Mouse (Mus musculus) forebrain, embryonic 12.5 days (tissue): Measurements from ENCODE around the gene Olfr1418. TPM values are rescaled to one million over a fixed set of nuclear protein-coding genes. Genes with fewer than 3 reads are reported as not detected.

ENCODE experiments used
- ATAC-seq: fragments of 200-750 bp; cut with Nextera tagmentation; 2 replicates; pipeline ENCODE4 v1.8.0; 2017; ENCODE audit warnings: moderate TSS enrichment; ENCODE audit not compliant: low FRiP score
- H3K27ac ChIP-seq: fragments of 300-500 bp; sonication (generic); 2 replicates; pipeline ENCODE4 v1.5.1; 2016; ENCODE audit warnings: mild to moderate bottlenecking
- H3K27me3 ChIP-seq: fragments of 300-500 bp; sonication (generic); 2 replicates; pipeline ENCODE4 v1.6.1; 2016; ENCODE audit warnings: mild to moderate bottlenecking
- H3K36me3 ChIP-seq: fragments of 300-500 bp; sonication (generic); replicated peaks from 2 replicates; pipeline ENCODE4 v1.6.1; 2016; ENCODE audit warnings: mild to moderate bottlenecking
- H3K4me1 ChIP-seq: fragments of 300-500 bp; sonication (generic); 2 replicates; pipeline ENCODE4 v1.6.1; 2016
- H3K4me2 ChIP-seq: fragments of 300-500 bp; sonication (generic); 2 replicates; pipeline ENCODE4 v1.6.1; 2016; ENCODE audit warnings: mild to moderate bottlenecking, moderate library complexity
- H3K4me3 ChIP-seq: fragments of 300-500 bp; sonication (generic); replicated peaks from 2 replicates; pipeline ENCODE4 v1.5.1; 2016; ENCODE audit warnings: mild to moderate bottlenecking
- H3K9ac ChIP-seq: fragments of 300-500 bp; sonication (generic); 2 replicates; pipeline ENCODE4 v1.6.1; 2016; ENCODE audit warnings: mild to moderate bottlenecking
- H3K9me3 ChIP-seq: fragments of 300-500 bp; sonication (generic); 2 replicates; pipeline ENCODE4 v1.6.1; 2016
- WGBS: fragments of 180-500 bp; shearing (Covaris S2); methylation state at CpG from one replicate; pipeline ENCODE4 v1.1.7; 2016; 5-methylcytosine and 5-hydroxymethylcytosine counted together
- polyA plus RNA-seq: library from polyadenylated mRNA; unstranded; fragments of >200 nt; fragmentation: Nextera tagmentation; extraction: Ambion mirVana; gene quantifications from 2 replicates; pipeline ENCODE4 v1.2.1, GENCODE M21; 2016

Olfr1418 gene
- polyA plus RNA-seq, 1 experiment from 2014 or later: not detected

GRCm38 (mm10) chr19:11807822-11808221 lies 53.0 kb downstream of the Olfr1418 start:
- Histone ChIP-seq H3K9me3 (no peaks in the 10 kb centered on the region), H3K4me1 (peaks cover 22% of the 10 kb centered on the region), H3K27me3 (no peaks in the 10 kb centered on the region), H3K9ac (no peak overlapping the region), H3K4me3 (no peak overlapping the region), H3K36me3 (no peaks in the 10 kb centered on the region), H3K4me2 (no peak overlapping the region), H3K27ac (no peak overlapping the region)
- WGBS: 37% methylated on average over 6 of the region's 6 CpGs
- no peak for ATAC-seq

- Histone ChIP-seq H3K9ac (no peak overlapping the region), H3K4me3 (no peak overlapping the region), H3K9me3 (no peaks in the 10 kb centered on the region), H3K4me2 (no peak overlapping the region), H3K27me3 (no peaks in the 10 kb centered on the region), H3K4me1 (peaks cover 17% of the 10 kb centered on the region), H3K36me3 (no peaks in the 10 kb centered on the region), H3K27ac (no peak overlapping the region)
- WGBS: 62% methylated on average over 2 of the region's 2 CpGs
- no peak for ATAC-seq
These were observed 53.6 kb downstream of the Olfr1418 start for GRCm38 (mm10) chr19:11807251-11807650.

GRCm38 (mm10) chr19:11804423-11804822 lies 56.4 kb downstream of the Olfr1418 start:
- Histone ChIP-seq H3K4me2 (no peak overlapping the region), H3K4me1 (no peaks in the 10 kb centered on the region), H3K27ac (no peak overlapping the region), H3K27me3 (no peaks in the 10 kb centered on the region), H3K9me3 (no peaks in the 10 kb centered on the region), H3K9ac (no peak overlapping the region), H3K36me3 (no peaks in the 10 kb centered on the region), H3K4me3 (no peak overlapping the region)
- WGBS: 62% methylated on average over 1 of the region's 1 CpGs
- no peak for ATAC-seq

Other genes with a start within 250 kb of the Olfr1418 start
- not detected in 2 replicates for gene Ms4a2, start 237.3 kb downstream of the Olfr1418 start, polyA plus RNA-seq
- not detected in 2 replicates for gene Ms4a3, start 220.2 kb downstream of the Olfr1418 start, polyA plus RNA-seq
- gene Oosp2, start 200.5 kb downstream of the Olfr1418 start, polyA plus RNA-seq: not detected in 2 replicates
- gene Oosp1, start 169.9 kb downstream of the Olfr1418 start, polyA plus RNA-seq: not detected in 2 replicates
- gene Oosp3, start 164.0 kb downstream of the Olfr1418 start, polyA plus RNA-seq: not detected in 2 replicates
- not detected in 2 replicates for gene Gif, start 113.5 kb downstream of the Olfr1418 start, polyA plus RNA-seq
- 43.6 and 49.0 TPM in 2 replicates for gene Mrpl16, start 90.7 kb downstream of the Olfr1418 start, polyA plus RNA-seq
- 7.5 and 8.1 TPM in 2 replicates for gene Stx3, start 41.7 kb downstream of the Olfr1418 start, polyA plus RNA-seq
- not detected in 2 replicates for gene Olfr1417, start 21.8 kb downstream of the Olfr1418 start, polyA plus RNA-seq
- gene Olfr1419, start 14.0 kb upstream of the Olfr1418 start, polyA plus RNA-seq: not detected in 2 replicates
- 0.06 TPM in 1 of 2 replicates, not detected in the other for gene Olfr1420, start 25.5 kb upstream of the Olfr1418 start, polyA plus RNA-seq
- gene Patl1, start 51.3 kb upstream of the Olfr1418 start, polyA plus RNA-seq: 23.4 and 26.8 TPM in 2 replicates
- 5.8 and 6.3 TPM in 2 replicates for gene Osbp, start 104.9 kb upstream of the Olfr1418 start, polyA plus RNA-seq
- gene Olfr1423, start 180.3 kb upstream of the Olfr1418 start, polyA plus RNA-seq: 0.04 TPM in 1 of 2 replicates, not detected in the other
- not detected in 2 replicates for gene Olfr1424, start 201.6 kb upstream of the Olfr1418 start, polyA plus RNA-seq
- not detected in 2 replicates for gene Olfr1425, start 216.7 kb upstream of the Olfr1418 start, polyA plus RNA-seq
- not detected in 2 replicates for gene Olfr1426, start 230.9 kb upstream of the Olfr1418 start, polyA plus RNA-seq
- gene Olfr1427, start 242.3 kb upstream of the Olfr1418 start, polyA plus RNA-seq: not detected in 2 replicates